Mouse (Mus musculus) heart, postnatal 36 days (tissue): ENCODE measurements around the gene Gm7168. TPM values are rescaled to one million over a fixed set of nuclear protein-coding genes. Genes with fewer than 3 reads are reported as not detected.
"Not testable (repeated sequence)": the region's sequence is repeated elsewhere in the genome, so short reads cannot be mapped to it uniquely, and the experiment has no call there.

Experiments
- DNase-seq, 2 experiments: peaks; one replicate each; pipeline ENCODE4 v3.0.0; 2021 to 2022
- intact Hi-C: fragments of 180-260 bp; cut with DNase I; formaldehyde crosslinking; loops from one replicate; pipeline ENCODE4 v1.15.1; 2025
- total RNA-seq, 2 experiments: library from RNA; stranded (reverse); gene quantifications; 2 replicates each; pipeline ENCODE4 v1.2.3; 2021

Gene Gm7168
- total RNA-seq, 2 experiments from 2014 or later = 0.16 TPM; not detected in 1

- intact Hi-C loops, DNase-seq: not testable (repeated sequence)
Observed at GRCm38 (mm10) chr17:13970796-13971195, 22.6 kb downstream of the Gm7168 start.

- intact Hi-C loops = no loop called here
- no peak for DNase-seq
Observed at GRCm38 (mm10) chr17:13987690-13988089, 39.5 kb downstream of the Gm7168 start.

GRCm38 (mm10) chr17:13993425-13993824 is 45.3 kb downstream of the Gm7168 start:
- DNase-seq, intact Hi-C loops: not testable (repeated sequence)

Other genes with a start within 250 kb of the Gm7168 start
- 100 to 1,000 TPM in 1 of 2 experiments, 10 to 100 TPM in 1; 86.4 to 102 TPM for gene Afdn, start 187.8 kb upstream of the Gm7168 start, total RNA-seq
- gene Tcte2, start 186.5 kb upstream of the Gm7168 start, total RNA-seq = 1 to 10 TPM; 4.1 to 6.4 TPM
- gene Gm7356, start 55.3 kb downstream of the Gm7168 start, total RNA-seq = not detected
- gene Gm7358, start 111.2 kb downstream of the Gm7168 start, total RNA-seq = not detected